Mouse (Mus musculus) thymus, postnatal 0 days (tissue): ENCODE measurements at regions not wholly inside any gene's neighbourhood (a gene's known extent, or its start where the extent isn't known, plus 50 kb on each side); places are given as distances from the start of the nearest gene placed in this dataset.

ENCODE experiments used
- DNase-seq: peaks from one replicate; pipeline ENCODE4 v3.0.0-alpha.2; 2015; ENCODE audit warnings: low spot score

DNA sequence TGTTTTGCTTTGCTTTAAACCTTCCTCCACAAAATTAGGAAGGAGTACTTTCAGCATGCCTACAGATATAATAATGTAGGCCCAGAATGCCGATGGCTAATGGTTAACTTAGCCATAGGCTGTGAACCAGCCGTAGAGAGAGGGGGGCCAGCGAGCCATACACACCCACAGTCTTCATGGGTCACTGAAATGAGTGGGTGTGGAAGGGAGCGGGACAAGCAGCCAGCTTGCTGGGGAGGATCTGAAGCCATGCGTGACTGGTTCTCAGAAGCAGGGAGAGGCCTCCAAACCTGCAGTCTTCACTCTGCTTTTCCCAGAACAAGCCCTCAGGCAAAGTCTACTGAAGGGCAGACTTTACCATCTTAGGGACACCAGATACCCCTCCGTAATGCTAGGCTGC, 50.8 kb upstream of the Ptpn13 start:
- DNase-seq = no peak

DNA sequence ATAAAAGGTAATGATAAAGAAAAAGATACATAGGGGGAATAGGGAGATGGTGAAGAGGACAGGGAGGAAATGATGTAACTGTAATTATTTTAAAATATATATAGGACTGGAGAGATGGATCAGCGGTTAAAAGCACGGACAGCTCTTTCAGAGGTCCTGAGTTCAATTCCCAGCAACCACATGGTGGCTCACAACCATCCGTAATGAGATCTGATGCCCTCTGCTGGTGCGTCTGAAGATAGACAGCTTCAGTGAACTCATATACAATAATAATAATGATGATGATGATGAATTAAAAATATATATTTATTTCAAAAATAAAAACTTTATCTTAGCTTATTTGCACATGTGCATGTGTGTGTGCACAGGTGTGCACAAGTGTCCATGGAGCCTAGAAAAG, 51.9 kb upstream of the Ptpn13 start:
- no peak for DNase-seq

DNA sequence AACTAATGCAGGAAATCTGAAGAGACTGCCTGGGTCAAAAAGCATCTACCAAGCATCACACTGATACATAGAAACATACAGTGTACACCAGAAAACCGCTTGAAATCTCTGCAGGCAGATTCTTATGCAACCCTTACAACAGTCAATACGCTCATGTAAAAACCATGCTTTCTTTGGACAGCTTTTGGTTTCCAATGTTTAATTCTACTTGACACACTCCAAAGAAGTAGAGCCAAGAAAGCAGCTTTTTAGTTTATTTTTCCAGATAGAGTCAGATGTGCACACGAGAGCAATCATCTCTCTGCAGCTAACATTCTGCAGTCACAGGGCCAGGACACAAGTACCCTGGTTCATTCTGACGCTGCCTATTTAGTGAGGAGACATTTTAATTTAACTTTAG, 54.5 kb upstream of the Ptpn13 start:
- no peak for DNase-seq

DNA sequence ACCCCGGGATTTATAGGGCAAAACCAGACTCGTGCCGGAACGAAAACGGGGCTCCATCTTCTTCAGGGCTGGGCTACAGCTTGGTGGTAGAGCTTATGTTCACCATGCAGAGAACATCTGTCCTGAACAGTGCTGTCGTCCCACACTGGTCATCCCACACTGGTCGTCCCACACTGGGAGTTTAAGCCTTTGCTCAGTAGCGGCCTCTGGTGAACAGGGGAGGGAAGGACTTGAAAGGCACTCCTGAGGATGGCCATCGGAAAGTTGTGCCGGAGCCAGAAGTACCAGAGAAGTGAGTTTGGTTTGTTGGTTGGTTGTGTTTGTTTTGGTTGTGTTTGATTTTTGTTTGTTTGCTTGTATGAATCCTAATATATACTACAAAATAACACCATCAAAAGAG, 56.0 kb upstream of the Ptpn13 start:
- DNase-seq = no peak

DNA sequence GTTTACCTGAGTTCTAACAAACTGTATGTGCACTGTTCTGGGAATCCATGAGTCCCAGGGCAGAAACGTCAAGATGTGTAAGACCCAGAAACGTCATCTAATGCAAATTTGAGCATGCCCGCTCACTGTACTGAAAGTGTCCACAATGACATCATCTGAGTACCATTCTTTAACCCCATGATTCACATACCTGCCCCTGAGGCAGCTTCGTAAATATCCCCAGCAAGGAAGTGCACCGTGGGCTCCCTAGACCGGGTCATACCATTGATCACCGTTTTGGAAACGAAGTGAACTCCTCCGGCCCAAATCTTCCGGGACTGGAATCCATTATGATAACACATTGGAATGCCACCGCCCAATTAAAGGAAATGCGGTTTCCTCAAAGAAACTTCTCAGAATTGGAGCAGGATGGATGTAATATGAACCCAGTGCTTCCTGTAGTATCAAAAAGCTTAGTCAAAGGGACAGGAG, 57.8 kb upstream of the Ptpn13 start:
- no peak for DNase-seq

DNA sequence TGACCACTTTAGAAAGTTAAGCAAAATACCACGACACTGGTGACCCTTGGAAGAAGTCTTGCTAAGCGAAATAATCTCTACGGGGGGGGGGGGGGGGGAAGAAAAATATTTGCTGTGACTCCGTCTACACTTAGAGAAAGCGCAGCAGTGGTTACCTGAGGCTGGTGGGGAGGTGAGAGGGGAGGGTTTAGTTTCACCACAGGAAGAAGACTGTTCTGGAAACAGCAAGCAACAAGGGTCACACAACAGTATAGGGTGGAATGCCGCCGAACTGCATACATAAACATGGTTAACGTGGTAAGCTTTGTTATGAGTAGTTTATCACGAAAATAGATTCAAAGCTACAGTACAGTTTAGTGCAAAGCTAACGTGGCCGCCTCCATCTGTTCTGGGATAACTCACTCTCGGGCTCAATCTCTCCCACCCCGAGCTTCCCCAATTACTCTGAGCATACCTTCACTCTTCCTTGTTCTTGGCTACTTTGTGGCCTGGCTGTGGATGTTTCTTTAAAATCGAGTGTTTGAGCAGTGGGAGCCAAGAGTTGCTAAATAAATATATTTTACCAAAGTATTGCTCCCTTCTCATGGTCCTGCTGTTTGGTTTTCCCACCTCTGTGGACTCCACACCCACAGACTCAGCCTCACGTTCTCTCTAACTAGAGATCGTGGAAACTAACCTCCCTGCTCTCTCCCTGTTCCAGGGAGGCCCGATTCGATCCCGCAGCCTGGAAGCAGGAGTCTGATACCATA, 59.1 kb upstream of the Ptpn13 start:
- no peak for DNase-seq

DNA sequence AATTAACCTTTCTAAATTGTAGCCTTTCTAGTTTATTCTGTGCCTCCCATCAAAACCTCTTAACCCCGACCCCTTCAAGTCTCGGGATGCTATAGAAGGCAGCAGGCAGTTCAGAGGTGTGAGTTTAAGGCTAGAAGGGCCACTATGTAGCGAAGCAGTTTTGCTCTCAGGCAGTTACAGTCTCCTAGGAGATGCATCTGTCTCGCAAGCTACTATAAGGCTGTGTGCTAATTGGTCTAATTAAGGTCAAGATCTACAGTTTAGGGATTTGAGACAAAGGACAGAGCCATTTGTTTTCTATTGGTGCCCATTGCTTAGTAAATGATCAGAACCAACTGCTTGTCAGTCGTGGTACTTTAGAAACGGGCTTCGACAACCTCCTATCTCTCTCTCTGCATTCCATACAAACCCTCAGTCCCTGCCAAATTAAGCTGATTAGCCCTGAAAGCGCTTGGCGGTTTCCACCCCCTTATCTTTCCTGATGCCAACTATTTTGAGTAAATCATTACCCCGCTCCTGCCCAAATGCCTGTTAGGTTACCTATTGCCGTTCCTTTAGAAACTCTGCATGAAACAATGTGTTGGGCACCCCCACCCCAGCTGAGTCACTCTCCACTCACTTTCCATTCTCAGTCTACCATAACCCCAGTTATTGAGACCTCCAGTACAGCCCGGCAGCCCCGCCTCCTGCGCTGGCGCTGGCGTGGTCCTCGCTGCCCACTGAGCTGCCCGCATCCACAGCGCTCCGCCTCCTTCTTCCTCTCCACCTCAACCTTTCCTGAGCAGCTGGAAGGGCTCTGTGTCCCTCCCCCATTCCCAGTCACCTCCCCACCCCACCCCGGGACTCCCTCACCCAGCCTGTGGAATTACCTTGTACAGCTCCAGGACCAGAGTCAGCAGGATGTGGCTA, 59.9 kb upstream of the Ptpn13 start:
- no peak for DNase-seq

DNA sequence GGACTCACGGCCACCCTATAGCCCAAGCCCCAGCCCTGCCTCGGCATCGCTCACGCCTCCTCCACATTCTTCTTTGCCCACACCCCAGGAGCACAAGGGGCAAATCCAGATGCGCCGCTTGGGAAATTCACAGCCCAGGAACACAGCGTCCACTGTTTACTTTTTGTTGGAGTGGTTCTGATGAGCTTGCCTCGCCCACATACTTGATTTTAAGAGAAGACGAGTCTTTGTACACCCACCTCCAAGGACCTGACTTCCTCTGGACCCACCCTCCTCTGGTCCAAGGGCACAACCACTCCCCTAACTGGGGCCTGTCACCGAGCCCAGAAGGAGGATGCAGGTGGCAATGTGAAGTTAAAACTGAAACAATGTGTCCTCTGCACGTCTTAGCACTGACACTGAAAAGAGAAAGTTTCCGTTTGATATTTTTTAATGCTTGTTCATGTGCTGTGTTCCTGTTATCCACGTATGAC, 64.2 kb upstream of the Ptpn13 start:
- peak; percentile 67 for DNase-seq

DNA sequence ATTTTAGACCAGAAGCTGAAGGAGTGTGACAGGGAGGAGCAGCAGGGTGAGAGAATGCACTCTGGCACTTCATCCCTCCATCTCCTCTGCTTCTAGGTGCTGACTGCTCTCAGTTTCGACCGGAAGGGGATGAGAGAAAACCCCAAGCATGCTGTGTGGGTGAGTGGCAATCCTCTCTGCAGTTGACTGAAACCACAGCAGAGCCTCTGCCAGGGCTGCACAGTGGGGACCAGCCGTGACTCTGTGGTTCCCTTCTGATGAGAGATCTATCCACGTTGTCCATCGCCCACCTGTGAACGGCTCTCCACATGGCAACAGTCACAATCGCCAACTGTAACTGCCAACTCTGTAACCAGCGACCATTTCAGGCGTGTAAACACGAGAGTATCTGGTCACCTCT, 64.6 kb upstream of the Ptpn13 start:
- peak; percentile 72 for DNase-seq

DNA sequence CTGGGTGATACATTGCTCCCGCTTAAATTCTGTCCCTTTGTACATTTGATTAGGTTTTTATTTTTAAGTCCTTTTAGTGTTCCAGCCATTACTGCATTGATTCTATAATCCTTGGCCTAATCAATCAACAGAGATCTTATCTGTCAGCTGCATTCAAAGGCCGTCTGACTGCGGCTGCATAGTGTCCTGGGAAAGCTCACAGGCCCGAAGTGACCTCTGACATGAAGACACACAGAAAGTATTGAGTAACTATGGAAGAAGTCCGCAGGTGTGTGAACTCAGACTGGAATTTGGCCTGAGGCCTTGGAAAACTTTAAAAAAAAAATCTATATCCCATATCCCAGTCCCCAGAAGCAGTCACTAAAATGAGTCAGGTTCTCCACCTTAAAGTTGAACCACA, 67.4 kb upstream of the Ptpn13 start:
- DNase-seq = no peak

DNA sequence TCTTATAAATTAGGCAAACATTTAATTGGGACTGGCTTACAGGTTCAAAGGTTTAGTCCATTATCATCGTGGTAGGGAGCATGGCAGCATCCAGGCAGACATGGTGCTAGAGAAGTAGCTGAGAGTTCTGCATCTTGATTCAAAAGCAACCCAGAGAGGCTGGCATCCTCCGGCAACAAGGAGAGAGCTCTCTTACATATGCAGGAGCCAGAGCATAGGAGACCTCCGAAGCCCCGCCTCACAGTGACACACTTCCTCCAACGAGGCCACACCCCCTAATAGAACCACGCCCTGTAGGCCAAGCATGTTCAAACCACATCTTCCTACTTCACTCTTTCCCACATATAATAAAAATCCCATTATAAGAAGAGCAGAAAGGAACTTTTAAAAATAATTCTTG, 68.5 kb upstream of the Ptpn13 start:
- DNase-seq = no peak

DNA sequence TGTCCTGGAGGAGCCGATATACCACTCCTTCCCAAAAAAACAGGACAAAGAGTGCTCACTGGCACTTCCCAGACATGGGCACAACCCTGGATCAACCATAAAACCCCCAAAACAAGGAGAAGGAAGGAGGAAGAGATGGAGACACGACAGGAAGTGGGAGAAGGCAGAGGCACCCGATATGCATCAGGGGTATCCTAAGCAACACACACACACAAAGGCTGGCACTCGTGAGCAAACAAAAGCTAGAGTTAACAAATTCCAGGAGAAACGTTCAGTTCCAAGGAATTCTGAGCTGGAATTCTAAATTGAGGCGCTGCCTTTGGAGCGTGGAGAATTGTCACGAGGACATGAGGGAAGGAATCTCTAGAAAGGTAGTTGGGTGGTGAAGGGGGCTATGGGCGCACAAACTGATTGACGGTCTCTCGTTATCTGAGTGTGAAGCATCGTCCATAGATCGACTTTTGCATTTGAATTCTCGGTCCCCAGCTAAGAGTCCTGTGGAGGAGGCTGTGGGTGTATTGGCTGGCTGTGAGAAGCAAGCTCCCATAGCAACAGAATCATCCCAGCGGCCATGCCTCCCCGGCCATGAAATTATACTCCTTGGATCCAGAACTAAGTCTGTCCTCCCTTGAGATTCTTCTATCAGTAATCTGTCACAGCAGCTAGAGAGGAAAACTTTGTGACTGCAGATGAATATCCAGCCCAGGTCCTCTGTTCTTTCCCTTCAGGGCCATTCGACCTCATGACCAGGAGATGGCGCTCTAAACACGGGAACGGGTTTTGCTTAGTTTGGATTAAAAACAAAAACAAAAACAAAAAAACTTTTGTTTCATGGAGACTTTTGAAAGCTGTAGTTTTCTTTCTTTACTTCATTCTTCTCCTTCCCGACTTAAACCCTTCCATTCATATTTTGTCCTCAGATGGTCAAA, 69.4 kb upstream of the Ptpn13 start:
- peak; percentile 62 for DNase-seq

DNA sequence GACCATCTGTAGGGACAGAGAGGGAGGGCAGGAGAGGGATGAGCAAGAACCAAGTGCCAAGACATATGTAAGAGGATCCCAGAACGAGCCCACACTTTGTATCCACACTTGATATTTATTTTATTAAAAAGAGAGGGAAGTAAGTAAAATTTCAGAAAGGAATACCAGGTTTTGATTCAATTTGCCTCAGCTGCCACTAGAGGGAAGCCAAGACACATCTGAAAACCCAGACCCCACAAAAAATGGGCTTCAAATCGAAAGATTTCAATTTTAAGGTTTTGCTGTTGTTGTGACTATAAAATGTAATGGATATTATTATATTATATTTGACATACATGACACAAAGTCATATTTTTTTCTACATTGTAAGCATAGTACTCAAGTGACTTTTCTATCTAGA, 81.1 kb upstream of the Ptpn13 start:
- DNase-seq = no peak

DNA sequence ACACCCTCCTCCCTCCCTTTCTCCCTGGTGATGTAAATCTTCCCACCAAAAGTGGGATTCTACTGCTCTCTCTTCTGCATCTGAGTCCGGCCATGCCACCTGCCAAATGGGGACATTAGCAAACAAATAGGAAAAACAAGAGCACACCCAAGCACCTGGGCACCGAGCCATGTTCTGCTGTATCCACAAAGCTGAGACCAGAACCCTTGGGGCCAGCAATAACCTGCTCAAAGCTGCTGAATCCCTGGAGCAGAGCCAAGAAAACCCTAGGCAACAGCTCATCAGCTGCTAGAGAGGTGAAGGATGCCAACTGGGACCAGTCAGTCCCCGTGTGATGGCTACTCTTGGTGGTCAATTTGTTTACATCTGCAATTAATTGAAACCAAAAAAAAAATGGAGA, 83.5 kb upstream of the Ptpn13 start:
- DNase-seq = no peak

DNA sequence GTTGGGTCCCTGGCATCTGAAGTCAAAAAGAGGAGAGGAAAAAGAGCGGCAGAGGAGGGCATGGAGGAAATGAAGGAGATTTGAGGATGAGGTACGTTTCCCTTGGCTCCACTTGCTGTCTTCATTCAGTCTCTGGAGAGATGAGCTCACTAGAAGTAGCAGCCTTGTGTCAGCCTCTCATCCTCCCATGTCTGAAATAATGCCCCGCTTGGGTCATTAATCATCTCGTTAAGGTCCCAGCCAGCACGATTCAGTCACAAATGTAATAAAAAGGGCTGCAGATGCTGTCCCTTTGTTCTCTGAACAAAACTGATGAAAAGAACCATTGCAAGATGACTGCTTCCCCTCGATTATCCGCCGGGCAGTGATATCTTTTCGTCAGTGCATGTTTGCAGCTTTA, 84.4 kb upstream of the Ptpn13 start:
- DNase-seq = no peak

DNA sequence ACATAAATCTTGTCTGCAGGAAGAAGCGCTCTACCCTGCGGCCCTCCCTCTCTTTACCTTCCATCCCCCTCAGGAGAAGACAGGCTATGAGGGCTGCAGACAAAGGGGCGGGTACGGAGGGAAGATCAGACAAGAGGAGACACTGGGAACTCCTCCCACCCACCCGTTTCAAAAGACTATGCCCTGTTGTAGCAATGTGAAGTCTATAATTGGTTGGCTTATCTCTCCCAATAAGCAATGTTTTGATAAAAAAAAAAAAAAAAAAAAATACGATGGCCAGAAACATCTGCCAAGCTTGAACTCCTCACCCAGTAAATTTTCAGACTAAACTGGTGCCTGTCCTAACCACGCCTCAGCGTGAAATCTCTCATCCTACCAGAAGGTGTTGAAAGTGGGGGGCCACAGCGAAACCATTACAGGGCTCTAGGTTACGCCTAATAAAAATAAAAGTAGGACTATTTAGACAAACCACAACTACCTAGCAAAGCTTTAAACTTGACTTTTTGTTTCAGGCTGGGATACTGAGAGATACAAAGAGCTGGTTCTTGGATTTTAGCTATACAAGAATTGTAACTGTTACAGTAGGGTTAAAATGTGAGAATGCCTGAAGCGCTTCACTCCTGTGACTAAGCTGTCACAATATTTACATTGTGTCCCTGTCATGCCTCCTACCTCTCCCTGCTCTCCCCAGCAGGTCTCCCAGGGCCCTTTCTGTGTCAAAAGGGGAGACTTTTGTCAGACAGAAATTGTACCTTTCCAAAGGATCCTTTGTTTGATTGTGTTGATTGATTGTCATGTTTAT, 88.1 kb upstream of the Ptpn13 start:
- DNase-seq = no peak

DNA sequence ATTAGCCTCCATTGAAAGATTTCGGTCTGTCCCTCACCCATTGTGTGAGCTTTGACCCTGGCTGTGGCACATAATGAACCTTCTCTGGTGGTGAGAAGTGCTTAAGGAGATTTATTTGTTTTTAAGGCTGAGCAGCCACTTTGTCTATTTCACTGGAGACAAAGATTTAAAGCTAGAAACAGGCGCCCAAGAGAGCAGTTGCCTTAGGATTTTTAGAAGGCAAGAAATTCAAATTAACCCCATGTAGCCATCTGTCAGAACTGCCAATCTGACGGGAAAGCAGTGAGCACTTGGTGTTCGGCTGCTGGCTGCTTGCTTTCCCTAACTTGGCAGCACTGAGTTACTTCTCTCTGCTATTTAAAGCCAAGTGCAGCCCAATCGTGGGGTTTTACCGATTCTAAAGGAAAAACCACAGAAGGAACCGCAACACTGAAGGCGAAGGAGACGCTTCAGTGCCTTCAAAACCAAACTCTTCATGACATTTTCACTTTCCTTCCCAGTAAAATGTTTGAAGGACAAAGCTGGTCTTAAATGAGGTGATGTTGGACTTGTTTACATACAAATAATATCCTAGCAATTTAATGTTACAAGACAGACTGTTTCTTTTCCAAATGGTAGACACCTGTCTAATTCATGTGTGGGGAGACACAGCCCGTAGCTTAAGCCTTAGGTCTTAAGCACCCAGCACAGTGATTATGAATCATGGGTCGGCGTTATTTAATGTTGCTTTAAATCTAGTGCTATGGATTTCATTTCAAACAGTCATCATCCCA, 88.9 kb upstream of the Ptpn13 start:
- no peak for DNase-seq

DNA sequence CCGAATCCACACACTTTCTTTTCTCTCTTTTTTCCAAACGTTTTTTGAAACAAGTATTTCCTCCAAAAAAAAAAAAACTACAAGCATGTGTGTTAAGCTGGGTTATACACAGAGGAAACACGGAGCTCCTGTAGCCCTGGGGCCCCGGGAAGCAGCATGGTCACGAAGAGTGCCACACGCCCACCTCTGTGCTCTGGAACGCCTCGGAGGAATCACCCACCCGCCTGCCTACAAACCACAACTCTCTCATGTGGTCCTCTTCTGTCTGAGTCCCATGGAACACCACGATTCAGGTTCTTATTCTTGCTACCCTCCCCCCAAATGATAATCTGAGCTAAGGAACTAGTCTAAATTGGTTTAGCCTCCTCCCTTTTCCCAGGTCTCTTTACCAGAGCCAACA, 98.6 kb upstream of the Ptpn13 start:
- DNase-seq = peak; percentile 71

DNA sequence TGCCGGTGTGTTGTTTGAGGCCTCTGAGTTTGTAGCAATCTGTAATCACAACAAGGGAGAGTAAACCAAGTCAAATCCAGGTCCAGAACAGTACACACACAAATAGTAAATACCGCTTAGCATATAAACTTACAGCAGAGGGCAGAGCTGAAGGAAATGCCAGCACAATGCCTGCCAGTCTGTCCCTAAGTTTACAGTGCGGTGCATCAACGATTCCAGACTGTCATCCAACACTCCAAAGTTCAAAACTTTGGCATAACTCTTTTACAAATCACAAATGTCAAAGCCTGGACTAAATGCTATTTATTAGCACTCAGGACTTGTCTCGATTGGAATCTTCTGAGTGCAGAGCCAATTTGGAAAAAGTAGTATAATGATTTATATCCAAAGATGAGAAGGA, 104.7 kb upstream of the Ptpn13 start:
- no peak for DNase-seq
